Mouse (Mus musculus) neural tube, embryonic 15.5 days (tissue): Measurements from ENCODE around the gene Ryr1. TPM values are rescaled to one million over a fixed set of nuclear protein-coding genes. Genes with fewer than 3 reads are reported as not detected.

ENCODE experiments used
- ATAC-seq: fragments of 200-750 bp; cut with Nextera tagmentation; 2 replicates; pipeline ENCODE4 v1.8.0; 2017; ENCODE audit warnings: mild to moderate bottlenecking, moderate TSS enrichment, moderate library complexity; ENCODE audit not compliant: low FRiP score
- H3K27ac ChIP-seq: fragments of 300-500 bp; sonication (generic); replicated peaks from 2 replicates; pipeline ENCODE4 v1.5.1; 2015; ENCODE audit warnings: mild to moderate bottlenecking, inconsistent platforms
- H3K27me3 ChIP-seq: fragments of 300-500 bp; sonication (generic); replicated peaks from 2 replicates; pipeline ENCODE4 v1.6.1; 2015; ENCODE audit warnings: inconsistent platforms
- H3K36me3 ChIP-seq: fragments of 300-500 bp; sonication (generic); 2 replicates; pipeline ENCODE4 v1.6.1; 2015; ENCODE audit warnings: inconsistent platforms
- H3K4me1 ChIP-seq: fragments of 300-500 bp; sonication (generic); 2 replicates; pipeline ENCODE4 v1.6.1; 2015; ENCODE audit warnings: inconsistent platforms
- H3K4me2 ChIP-seq: fragments of 300-500 bp; sonication (generic); 2 replicates; pipeline ENCODE4 v1.6.1; 2015; ENCODE audit warnings: inconsistent platforms, mild to moderate bottlenecking, moderate library complexity
- H3K4me3 ChIP-seq: fragments of 300-500 bp; sonication (generic); replicated peaks from 2 replicates; pipeline ENCODE4 v1.5.1; 2015; ENCODE audit warnings: mild to moderate bottlenecking, inconsistent platforms
- H3K9ac ChIP-seq: fragments of 300-500 bp; sonication (generic); replicated peaks from 2 replicates; pipeline ENCODE4 v1.6.1; 2015; ENCODE audit warnings: mild to moderate bottlenecking, inconsistent platforms
- H3K9me3 ChIP-seq: fragments of 300-500 bp; sonication (generic); replicated peaks from 2 replicates; pipeline ENCODE4 v1.6.1; 2016; ENCODE audit warnings: inconsistent platforms
- WGBS: fragments of 180-500 bp; shearing (Covaris S2); methylation state at CpG from one replicate; pipeline ENCODE4 v1.1.7; 2015; ENCODE audit warnings: mixed read lengths; 5-methylcytosine and 5-hydroxymethylcytosine counted together
- polyA plus RNA-seq: library from polyadenylated mRNA; unstranded; fragments of >200 nt; fragmentation: Nextera tagmentation; extraction: Ambion mirVana; gene quantifications from 2 replicates; pipeline ENCODE4 v1.2.1, GENCODE M21; 2015

Gene Ryr1
- 8.7 and 13.4 TPM in 2 replicates for polyA plus RNA-seq

- ATAC-seq, result no peak
- Histone ChIP-seq H3K9ac (peak within 1 kb of the TSS; percentile 11; the same call in 1 of the 2 replicates), H3K27ac (no peak within 1 kb of the TSS), H3K9me3 (no peaks in the 10 kb centered on the region), H3K36me3 (no peaks in the 10 kb centered on the region), H3K4me2 (peak within 1 kb of the TSS; percentile 58), H3K4me1 (peaks cover 8% of the 10 kb centered on the region; the same call in 1 of the 2 replicates), H3K27me3 (peaks cover 9% of the 10 kb centered on the region; the same call in 1 of the 2 replicates), H3K4me3 (peak within 1 kb of the TSS; percentile 30)
- 1% methylated on average over 16 of the region's 16 CpGs for WGBS
Observed at GRCm38 (mm10) chr7:29124970-29125369, at the start of gene Ryr1. Gene Ryr1 (minus strand): TSS chr7:29125179.

GRCm38 (mm10) chr7:29172390-29173016 lies 47.5 kb upstream of the Ryr1 start:
- Histone ChIP-seq H3K4me3 (no peak overlapping the region), H3K27ac (no peak overlapping the region), H3K9me3 (no peaks in the 10 kb centered on the region), H3K36me3 (peaks cover 44% of the 10 kb centered on the region), H3K9ac (no peak overlapping the region), H3K4me2 (no peak overlapping the region), H3K27me3 (peaks cover 54% of the 10 kb centered on the region), H3K4me1 (peaks cover 40% of the 10 kb centered on the region)
- WGBS, result 35% methylated on average over 32 of the region's 32 CpGs
- ATAC-seq, result no peak

- Histone ChIP-seq H3K27me3 (peaks cover 54% of the 10 kb centered on the region), H3K4me3 (peak overlapping the region; percentile 78), H3K9me3 (no peaks in the 10 kb centered on the region), H3K4me1 (peaks cover 44% of the 10 kb centered on the region), H3K9ac (peak overlapping the region; percentile 29; the same call in 1 of the 2 replicates), H3K36me3 (peaks cover 40% of the 10 kb centered on the region), H3K27ac (no peak overlapping the region), H3K4me2 (peak overlapping the region; percentile 78)
- ATAC-seq, result no peak
- 6% methylated on average over 34 of the region's 34 CpGs for WGBS
Observed at GRCm38 (mm10) chr7:29171562-29172097, 46.7 kb upstream of the Ryr1 start.

- peak overlapping the region; percentile 78 for H3K4me2 ChIP-seq
- H3K27ac ChIP-seq, result no peak overlapping the region
- H3K4me1 ChIP-seq, result peaks cover 44% of the 10 kb centered on the region
- under 1% methylated on average over 42 of the region's 43 CpGs for WGBS
- peaks cover 36% of the 10 kb centered on the region for H3K36me3 ChIP-seq
- no peaks in the 10 kb centered on the region for H3K9me3 ChIP-seq
- H3K27me3 ChIP-seq, result peaks cover 50% of the 10 kb centered on the region
- ATAC-seq, result no peak
- H3K9ac ChIP-seq, result 0 out of 2 replicates have a peak overlapping the region, but pooled peaks have one; percentile 14
- H3K4me3 ChIP-seq, result peak overlapping the region; percentile 78
Observed at GRCm38 (mm10) chr7:29170755-29171561, 46.0 kb upstream of the Ryr1 start.

- ATAC-seq, result peak; percentile 76
- peaks cover 44% of the 10 kb centered on the region for H3K4me1 ChIP-seq
- H3K27me3 ChIP-seq, result peaks cover 43% of the 10 kb centered on the region
- peak within 1 kb of the TSS; percentile 78 for H3K4me3 ChIP-seq
- no peaks in the 10 kb centered on the region for H3K9me3 ChIP-seq
- under 1% methylated on average over 30 of the region's 30 CpGs for WGBS
- H3K4me2 ChIP-seq, result peak within 1 kb of the TSS; percentile 78
- peaks cover 30% of the 10 kb centered on the region for H3K36me3 ChIP-seq
- H3K9ac ChIP-seq, result peak within 1 kb of the TSS; percentile 72
- H3K27ac ChIP-seq, result peak within 1 kb of the TSS; percentile 92
Observed at GRCm38 (mm10) chr7:29170066-29170754, 45.2 kb upstream of the Ryr1 start, which contains the start of the genes Ggn and Spred3. Gene Ggn (plus strand): TSS chr7:29170210. Gene Spred3 (minus strand): TSS chr7:29170411.

- peak; percentile 86 for ATAC-seq
- Histone ChIP-seq H3K9me3 (no peaks in the 10 kb centered on the region), H3K9ac (peak overlapping the region; percentile 72), H3K27me3 (peaks cover 35% of the 10 kb centered on the region), H3K4me1 (peaks cover 44% of the 10 kb centered on the region), H3K4me3 (peak overlapping the region; percentile 78), H3K4me2 (peak overlapping the region; percentile 78), H3K27ac (peak overlapping the region; percentile 92), H3K36me3 (peaks cover 27% of the 10 kb centered on the region)
- WGBS, result 0% methylated on average over 31 of the region's 39 CpGs
Observed at GRCm38 (mm10) chr7:29169231-29170065, 44.5 kb upstream of the Ryr1 start.

- WGBS, result 1% methylated on average over 13 of the region's 14 CpGs
- Histone ChIP-seq H3K36me3 (peaks cover 21% of the 10 kb centered on the region), H3K4me3 (peak overlapping the region; percentile 78), H3K4me1 (peaks cover 44% of the 10 kb centered on the region), H3K9me3 (no peaks in the 10 kb centered on the region), H3K27ac (peak overlapping the region; percentile 92), H3K4me2 (peak overlapping the region; percentile 78), H3K9ac (peak overlapping the region; percentile 72), H3K27me3 (peaks cover 29% of the 10 kb centered on the region)
- ATAC-seq, result peak; percentile 23
Observed at GRCm38 (mm10) chr7:29168791-29169230, 43.8 kb upstream of the Ryr1 start.

- peaks cover 23% of the 10 kb centered on the region for H3K27me3 ChIP-seq
- H3K4me3 ChIP-seq, result peak overlapping the region; percentile 78
- peak overlapping the region; percentile 72 for H3K9ac ChIP-seq
- peaks cover 44% of the 10 kb centered on the region for H3K4me1 ChIP-seq
- peak overlapping the region; percentile 78 for H3K4me2 ChIP-seq
- no peak for ATAC-seq
- peak overlapping the region; percentile 92 for H3K27ac ChIP-seq
- WGBS, result 1% methylated on average over 10 of the region's 10 CpGs
- no peaks in the 10 kb centered on the region for H3K9me3 ChIP-seq
- peaks cover 15% of the 10 kb centered on the region for H3K36me3 ChIP-seq
Observed at GRCm38 (mm10) chr7:29168121-29168695, 43.2 kb upstream of the Ryr1 start.

- no peak for ATAC-seq
- no peaks in the 10 kb centered on the region for H3K9me3 ChIP-seq
- peaks cover 11% of the 10 kb centered on the region for H3K36me3 ChIP-seq
- peak overlapping the region; percentile 78 for H3K4me3 ChIP-seq
- peaks cover 45% of the 10 kb centered on the region for H3K4me1 ChIP-seq
- peaks cover 17% of the 10 kb centered on the region for H3K27me3 ChIP-seq
- H3K4me2 ChIP-seq, result peak overlapping the region; percentile 78
- 15% methylated on average over 17 of the region's 19 CpGs for WGBS
- H3K9ac ChIP-seq, result peak overlapping the region; percentile 72
- 0 out of 2 replicates have a peak overlapping the region, but pooled peaks have one; percentile 18 for H3K27ac ChIP-seq
Observed at GRCm38 (mm10) chr7:29167656-29168055, 42.7 kb upstream of the Ryr1 start.
